Mouse (Mus musculus) right cerebral cortex, adult 18-20 months (tissue): ENCODE measurements around the gene Specc1.
"Not testable (repeated sequence)": the region's sequence is repeated elsewhere in the genome, so short reads cannot be mapped to it uniquely, and the experiment has no call there.

Experiments used
- DNase-seq: peaks from one replicate; pipeline ENCODE4 v3.0.0; 2022; ENCODE audit warnings: mixed read lengths

Gene Specc1

DNA sequence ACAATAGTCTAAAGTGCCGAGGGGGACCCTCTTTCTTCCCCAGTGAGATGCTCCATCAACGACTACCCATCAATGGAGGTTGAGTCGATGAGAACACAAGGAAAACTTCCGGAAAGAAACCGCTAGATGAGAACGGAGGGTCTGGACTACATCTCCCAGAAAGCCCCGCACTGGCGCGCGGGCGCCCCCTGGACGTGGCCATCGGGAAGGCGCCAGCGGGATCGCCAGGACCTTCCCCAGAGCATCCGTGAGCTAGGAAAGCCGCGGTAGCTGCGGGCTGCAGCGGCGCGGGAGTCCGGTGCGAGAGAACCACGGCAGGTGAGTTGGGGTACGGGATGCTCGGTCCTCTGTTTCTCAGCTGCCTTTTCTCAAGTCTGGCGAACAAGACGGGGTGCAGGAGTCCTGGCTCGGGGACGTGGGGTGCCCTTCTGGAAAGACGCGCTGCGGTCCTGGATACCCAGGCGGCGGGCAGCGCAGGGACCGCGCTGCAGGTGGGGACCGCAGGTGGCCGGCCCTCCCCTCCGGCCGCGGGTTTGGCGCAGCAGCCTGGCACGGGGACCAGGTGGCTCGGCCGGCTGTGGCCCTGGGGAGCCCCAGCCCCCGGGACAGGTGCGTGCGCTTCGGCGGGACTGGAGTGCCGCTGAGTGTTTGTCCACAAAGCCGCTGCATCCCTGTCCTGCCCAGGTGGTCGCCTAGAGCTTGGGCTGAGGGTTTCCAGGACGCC lies at the start of gene Specc1:
TSS of gene Specc1 (plus strand) at position 192 of the 724 bp plus-strand sequence.
- DNase-seq = peak; percentile 94

GRCm38 (mm10) chr11:61908315-61908714 lies 48.2 kb upstream of the Specc1 start:
- DNase-seq = no peak

DNA sequence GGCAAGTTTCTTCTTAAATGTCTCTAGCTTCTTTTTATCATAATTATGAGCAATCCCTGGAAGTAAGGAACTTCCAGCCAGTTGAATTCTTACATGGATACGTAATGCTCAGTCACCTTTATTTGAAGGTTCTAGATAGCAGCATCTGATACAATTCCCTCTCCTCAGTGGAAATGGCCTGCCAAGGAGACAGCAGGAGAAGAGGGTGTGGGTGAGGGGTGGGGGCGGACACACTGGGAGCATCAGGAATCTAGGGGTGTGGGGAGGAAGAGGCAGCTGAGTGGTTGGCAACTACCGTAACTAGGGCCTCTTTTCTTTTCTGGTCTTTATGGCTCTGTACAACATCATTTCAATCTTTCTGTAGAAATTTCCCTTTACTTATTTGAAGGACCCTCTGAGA lies 36.9 kb upstream of the Specc1 start:
- DNase-seq = peak; percentile 48

- DNase-seq = no peak
These were observed 33.3 kb upstream of the Specc1 start for GRCm38 (mm10) chr11:61923309-61923708.

DNA sequence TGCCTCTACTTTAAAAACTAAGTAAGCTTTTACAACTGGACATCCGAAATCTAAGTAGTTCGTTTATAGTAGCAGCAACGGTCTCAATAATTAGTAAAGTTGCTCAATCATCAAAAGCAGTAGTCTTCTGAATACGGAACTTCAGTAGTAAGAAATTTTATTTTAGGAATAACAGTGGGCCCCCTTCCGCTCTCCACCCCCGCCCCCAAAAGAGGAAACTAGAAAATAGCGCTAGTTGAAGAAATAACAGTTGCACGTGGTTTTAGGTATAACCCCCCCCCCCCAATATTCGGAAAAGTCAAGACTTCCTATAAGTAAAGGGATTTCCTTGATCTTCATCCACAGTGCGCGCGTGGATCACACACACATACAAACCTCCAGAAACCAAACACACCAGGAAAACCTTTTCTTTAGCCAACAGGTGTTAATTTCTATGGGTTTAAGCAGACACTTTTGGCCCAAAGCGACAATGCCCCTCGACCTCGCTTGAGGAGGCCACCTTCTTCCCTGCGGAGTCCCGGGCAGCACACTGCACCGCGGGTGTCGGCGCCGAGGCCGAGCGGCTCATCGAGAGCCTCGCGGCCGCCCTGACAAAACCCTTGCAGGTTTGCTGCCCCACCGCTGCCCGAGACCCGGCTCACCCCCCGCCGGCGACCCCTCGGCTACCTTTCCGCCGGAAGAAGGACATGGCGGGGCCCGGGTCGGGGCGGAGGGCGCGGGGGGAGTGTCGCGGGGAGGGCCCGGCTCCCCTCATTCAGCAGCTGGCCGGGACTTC lies 27.1 kb upstream of the Specc1 start:
- peak; percentile 12 for DNase-seq

GRCm38 (mm10) chr11:61930098-61930517 lies 26.5 kb upstream of the Specc1 start, which contains the start of gene Akap10:
Gene Akap10, minus strand, starts transcription at chr11:61930252.
- peak; percentile 96 for DNase-seq

GRCm38 (mm10) chr11:61930640-61931586 lies 25.6 kb upstream of the Specc1 start:
- no peak for DNase-seq

DNA sequence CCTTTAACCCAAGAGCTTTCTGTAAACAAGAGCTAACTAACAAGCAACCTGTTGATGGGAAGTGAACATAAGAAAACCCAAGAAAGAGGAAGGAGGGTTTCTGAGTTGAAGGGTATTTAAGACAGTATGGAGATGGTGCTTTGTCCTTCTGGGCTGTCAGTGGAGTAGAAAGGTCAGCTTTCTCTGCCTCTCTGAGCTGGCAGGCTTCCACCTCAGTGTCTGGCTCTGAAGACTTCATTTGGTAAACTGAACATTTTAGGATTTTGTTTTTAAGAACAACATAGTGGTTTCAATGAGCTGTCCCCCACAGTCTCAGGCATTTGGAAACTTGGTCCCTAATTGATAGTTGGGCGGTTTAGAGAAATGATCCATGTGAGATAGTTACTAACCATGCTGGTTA lies 18.8 kb upstream of the Specc1 start:
- DNase-seq = no peak

- no peak for DNase-seq
These were observed 13.7 kb upstream of the Specc1 start for GRCm38 (mm10) chr11:61942903-61943302.

DNA sequence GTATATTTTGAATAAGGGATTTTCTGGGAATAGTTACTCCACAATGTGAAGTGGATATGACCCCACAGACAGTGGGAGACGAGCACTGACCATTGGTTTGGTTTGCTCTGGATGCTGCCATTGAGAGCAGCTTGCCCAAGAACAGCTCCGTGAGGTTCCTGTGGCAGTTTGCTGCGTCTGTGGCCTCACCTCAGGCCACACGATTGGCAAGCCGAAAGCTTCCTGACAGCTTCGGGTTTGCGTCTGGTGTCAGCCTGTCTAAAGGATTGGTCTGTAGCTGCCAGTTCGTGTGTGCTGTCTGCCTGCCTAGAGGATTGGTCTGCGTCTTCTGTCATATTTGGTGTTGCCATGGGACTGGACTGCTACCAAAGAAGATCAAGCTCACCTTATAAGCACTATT lies 12.1 kb upstream of the Specc1 start:
- DNase-seq = no peak

DNA sequence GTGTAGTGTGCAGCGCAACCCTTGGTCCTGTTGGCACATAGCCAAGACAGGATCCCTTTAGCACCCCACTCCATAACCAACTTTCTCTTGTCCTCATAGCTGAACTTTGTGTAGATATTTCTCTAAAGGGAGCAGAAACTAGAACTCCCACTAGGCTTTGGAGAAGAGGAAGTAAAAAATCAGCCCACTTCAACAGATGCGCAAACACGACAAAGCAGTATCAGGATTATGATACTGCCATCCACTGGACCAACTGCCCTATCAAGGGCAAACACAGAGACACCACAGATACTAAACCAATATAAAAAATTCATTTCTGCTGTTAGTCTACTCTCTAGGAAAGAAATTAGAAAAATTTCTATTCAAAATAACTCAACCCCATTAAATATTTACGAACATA lies 10.0 kb upstream of the Specc1 start:
- no peak for DNase-seq

DNA sequence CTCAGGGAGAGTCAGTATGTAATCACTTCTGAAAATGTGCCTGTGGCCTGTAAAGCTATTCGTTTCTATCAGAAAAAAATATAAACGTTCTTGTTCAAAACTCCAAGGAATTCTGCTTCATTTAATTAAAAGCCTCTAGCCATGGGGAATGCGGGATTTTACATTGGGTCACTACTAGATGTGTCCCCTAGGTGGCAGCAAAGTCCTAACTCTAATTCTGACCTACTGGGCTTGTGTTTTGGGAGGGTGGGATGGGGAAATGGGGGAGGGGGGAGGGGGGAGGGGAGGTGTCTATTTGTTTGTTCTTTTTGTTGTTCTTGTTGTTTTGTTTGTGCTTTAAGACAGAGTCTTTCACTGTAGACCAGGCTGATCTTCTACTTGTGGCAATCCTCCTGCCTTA lies 7.2 kb upstream of the Specc1 start:
- peak; percentile 60 for DNase-seq

- DNase-seq = peak; percentile 81
These were observed 5.9 kb upstream of the Specc1 start for GRCm38 (mm10) chr11:61950632-61951031.

DNA sequence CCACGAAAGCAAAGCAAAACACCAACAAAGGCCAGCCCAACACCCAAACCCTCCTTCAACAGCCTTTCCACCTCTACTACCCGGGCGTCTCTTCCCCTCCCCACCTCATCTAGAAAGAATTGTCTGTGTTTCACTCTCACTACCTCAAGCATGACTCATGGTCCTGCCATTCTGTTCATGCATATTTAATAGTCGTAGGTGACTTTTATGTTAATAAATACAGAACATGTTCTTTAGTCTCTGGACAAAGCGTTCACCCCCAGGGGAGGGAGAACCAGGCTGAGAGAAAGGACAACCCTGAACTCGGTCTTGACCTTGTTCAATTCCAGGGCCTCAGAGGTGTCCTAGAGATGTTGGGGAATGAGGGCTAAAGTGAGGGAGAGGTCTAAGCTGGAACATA lies 1.4 kb upstream of the Specc1 start:
- no peak for DNase-seq

DNA sequence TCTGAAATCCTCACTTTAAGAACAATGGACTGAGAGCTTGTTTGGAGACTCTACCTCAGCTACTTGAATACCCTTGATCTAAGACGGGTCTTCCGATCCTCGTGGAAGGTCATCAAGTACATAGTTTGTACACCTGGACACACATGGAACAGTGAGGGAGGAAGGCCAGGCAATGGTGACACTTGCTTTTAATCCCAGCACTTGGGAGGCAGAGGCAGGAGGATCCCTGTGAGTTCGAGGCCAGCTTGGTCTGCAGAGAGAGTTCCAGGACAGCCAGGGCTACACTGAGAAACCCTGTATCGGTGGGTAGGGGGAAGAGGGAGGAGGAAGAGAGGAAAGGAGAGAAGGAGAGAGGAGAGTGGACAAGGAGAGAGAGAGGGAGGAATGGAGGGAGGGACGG lies 612 bp upstream of the Specc1 start:
- no peak for DNase-seq

- peak; percentile 31 for DNase-seq
These were observed 792 bp downstream of the Specc1 start for GRCm38 (mm10) chr11:61957296-61957813.

DNA sequence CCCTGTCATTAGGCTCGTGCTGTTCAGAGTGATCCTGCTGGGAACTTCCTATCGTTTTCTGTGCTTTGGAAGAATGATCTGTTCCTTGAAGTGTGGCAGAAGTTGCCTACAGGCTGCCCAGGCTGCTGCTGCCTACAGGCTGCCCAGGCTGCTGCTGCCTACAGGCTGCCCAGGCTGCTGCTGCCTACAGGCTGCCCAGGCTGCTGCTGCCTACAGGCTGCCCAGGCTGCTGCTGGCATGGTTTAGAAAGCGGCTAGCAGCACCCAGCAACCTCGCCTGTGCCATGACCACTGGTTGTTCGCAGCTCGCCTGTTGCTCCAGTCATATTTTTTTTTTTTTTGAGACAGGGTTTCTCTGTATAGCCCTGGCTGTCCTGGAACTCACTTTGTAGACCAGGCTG lies 2.1 kb downstream of the Specc1 start:
- not testable (repeated sequence) for DNase-seq

DNA sequence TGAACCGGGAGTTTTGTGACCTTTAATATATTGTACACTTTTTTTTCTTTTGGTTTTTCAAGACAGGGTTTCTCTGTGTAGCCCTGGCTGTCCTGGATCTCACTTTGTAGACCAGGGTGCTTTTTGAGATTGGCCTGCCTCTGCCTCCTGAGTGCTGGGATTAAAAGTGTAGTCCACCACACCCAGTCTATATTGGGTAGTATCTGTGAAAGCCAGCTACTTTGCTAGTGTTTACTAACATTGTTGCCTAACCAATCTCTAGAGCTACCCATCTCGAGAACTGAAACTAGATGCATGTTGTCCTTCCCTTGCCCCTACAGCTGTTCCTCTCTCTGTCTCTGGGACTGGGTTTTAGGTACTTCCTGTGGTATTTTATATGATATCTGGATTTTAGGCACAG lies 3.5 kb downstream of the Specc1 start:
- DNase-seq = no peak

GRCm38 (mm10) chr11:61962684-61963083 lies 6.1 kb downstream of the Specc1 start:
- no peak for DNase-seq

DNA sequence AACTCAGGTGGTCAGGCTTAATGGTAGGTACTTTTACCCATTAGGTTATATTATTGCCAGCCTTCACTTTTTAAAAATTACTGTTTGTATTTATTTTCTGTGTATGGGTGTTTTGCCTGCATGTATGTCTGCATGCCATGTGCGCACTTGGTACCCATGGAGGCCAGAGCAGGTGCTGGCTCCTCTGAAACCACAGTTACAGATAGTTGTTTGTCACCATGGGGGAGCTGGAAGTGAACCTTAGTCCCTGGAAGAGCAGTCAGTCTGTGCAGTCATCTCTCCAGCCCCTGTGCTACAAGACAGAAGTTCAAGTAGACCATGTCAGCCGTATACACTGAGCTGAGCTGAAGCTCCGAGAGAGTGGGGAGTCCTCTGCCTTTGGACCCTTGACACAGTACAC lies 6.6 kb downstream of the Specc1 start:
- DNase-seq = no peak

- DNase-seq = peak; percentile 57
These were observed 8.0 kb downstream of the Specc1 start for GRCm38 (mm10) chr11:61964611-61965010.

GRCm38 (mm10) chr11:61967034-61967433 lies 10.5 kb downstream of the Specc1 start:
- DNase-seq = no peak

DNA sequence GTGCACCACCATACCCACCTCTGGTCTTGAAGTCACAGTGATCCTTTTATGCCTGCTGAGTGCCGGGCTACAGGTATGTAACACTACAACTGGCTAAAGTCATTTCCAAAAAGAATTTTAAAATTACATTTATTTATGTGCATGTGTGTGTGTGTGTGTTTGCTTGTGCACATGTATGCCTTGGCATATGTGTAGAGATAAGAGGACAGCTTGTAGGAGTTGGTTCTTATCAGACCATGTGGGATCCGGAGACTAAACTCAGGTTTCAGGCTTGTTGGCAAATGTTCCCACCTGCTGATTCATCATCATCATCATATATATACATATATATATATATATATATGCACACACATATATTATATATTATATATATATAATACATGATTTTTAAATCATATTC lies 12.3 kb downstream of the Specc1 start:
- no peak for DNase-seq
